Mouse (Mus musculus) forebrain, embryonic 11.5 days (tissue): ENCODE data around the gene Hspb2. TPM values are rescaled to one million over a fixed set of nuclear protein-coding genes. Genes with fewer than 3 reads are reported as not detected.

Source experiments
- ATAC-seq: fragments of 200-750 bp; cut with Nextera tagmentation; replicated peaks from 2 replicates; pipeline ENCODE4 v1.8.0; 2017; ENCODE audit warnings: moderate TSS enrichment; ENCODE audit not compliant: low FRiP score
- DNase-seq: peaks from one replicate; pipeline ENCODE4 v3.0.0-alpha.2; 2017; ENCODE audit warnings: low spot score
- H3K27ac ChIP-seq: fragments of 300-500 bp; sonication (generic); 2 replicates; pipeline ENCODE4 v1.5.1; 2014; ENCODE audit warnings: low read depth, low read length
- H3K27me3 ChIP-seq: fragments of 300-500 bp; sonication (generic); 2 replicates; pipeline ENCODE4 v1.6.1; 2014; ENCODE audit warnings: mild to moderate bottlenecking, low read length, mixed read lengths; ENCODE audit not compliant: control insufficient read depth, insufficient read depth
- H3K36me3 ChIP-seq: fragments of 300-500 bp; sonication (generic); 2 replicates; pipeline ENCODE4 v1.6.1; 2014; ENCODE audit warnings: mild to moderate bottlenecking, low read length, moderate library complexity, mixed read lengths; ENCODE audit not compliant: control insufficient read depth, insufficient read depth
- H3K4me1 ChIP-seq: fragments of 300-500 bp; sonication (generic); replicated peaks from 2 replicates; pipeline ENCODE4 v1.6.1; 2014; ENCODE audit warnings: low read length, mixed read lengths; ENCODE audit not compliant: control insufficient read depth, insufficient read depth
- H3K4me2 ChIP-seq: fragments of 300-500 bp; sonication (generic); 2 replicates; pipeline ENCODE4 v1.6.1; 2014; ENCODE audit warnings: low read depth, mild to moderate bottlenecking, low read length, moderate library complexity, mixed read lengths; ENCODE audit not compliant: severe bottlenecking
- H3K4me3 ChIP-seq: fragments of 300-500 bp; sonication (generic); 2 replicates; pipeline ENCODE4 v1.5.1; 2014; ENCODE audit warnings: low read depth, low read length
- H3K9ac ChIP-seq: fragments of 300-500 bp; sonication (generic); 2 replicates; pipeline ENCODE4 v1.6.1; 2014; ENCODE audit warnings: low read length
- H3K9me3 ChIP-seq: fragments of 300-500 bp; sonication (generic); 2 replicates; pipeline ENCODE4 v1.6.1; 2016; ENCODE audit warnings: low read length, mixed read lengths; ENCODE audit not compliant: control insufficient read depth
- WGBS: fragments of 180-500 bp; shearing (Covaris S2); extraction: QIAGEN DNeasy Blood & Tissue Kit; methylation state at CpG from one replicate; pipeline ENCODE4 v1.1.7; 2014; 5-methylcytosine and 5-hydroxymethylcytosine counted together
- polyA plus RNA-seq: library from polyadenylated mRNA; unstranded; fragments of >200 nt; fragmentation: Nextera tagmentation; extraction: Ambion mirVana; gene quantifications from 2 replicates; pipeline ENCODE4 v1.2.1, GENCODE M21; 2014

Gene Hspb2
- polyA plus RNA-seq, 1 experiment from 2014 or later = not detected

DNA sequence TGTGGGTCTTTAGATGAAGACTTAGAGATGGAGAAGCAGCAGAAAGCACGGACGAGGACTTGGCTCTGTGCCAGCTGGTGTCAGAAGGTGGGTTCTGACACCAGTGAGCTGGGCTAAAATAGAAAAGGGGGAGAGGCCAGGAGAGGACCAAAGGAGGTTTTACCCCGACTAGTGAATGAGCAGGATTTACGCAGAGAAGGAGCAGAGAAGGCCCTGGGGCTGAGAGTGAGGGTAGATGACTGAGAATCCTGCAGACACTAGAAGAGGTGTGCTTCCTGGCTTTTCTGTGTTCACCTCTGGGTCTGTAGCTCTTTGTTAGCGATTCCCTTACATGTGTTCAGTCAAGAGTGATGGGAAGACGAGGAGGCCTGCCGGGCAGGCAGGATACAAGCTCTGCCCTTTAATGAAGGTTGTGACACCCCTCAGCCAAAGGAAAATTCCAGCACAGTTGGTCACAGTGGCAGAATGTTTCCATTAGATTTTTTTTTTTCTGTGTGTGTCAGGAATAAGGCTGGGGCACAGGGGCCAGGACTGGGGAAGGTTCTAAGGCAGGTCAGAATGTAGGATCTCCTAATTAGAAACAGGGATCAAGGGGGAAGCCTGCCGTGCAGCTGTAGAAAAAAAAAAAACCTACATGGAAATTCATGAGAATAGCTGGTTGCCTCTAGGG is 26.1 kb downstream of the Hspb2 start:
- Histone ChIP-seq H3K27me3 (no peaks in the 10 kb centered on the region), H3K36me3 (no peaks in the 10 kb centered on the region), H3K4me1 (peaks cover 16% of the 10 kb centered on the region), H3K27ac (peak overlapping the region; percentile 0), H3K9ac (peak overlapping the region; percentile 20; the same call in 1 of the 2 replicates), H3K4me3 (peak overlapping the region; percentile 9; the same call in 1 of the 2 replicates), H3K4me2 (peak overlapping the region; percentile 89; the same call in 1 of the 2 replicates), H3K9me3 (no peaks in the 10 kb centered on the region)
- ATAC-seq (no peak), DNase-seq (no peak)
- 28% methylated on average over 8 of the region's 8 CpGs for WGBS

DNA sequence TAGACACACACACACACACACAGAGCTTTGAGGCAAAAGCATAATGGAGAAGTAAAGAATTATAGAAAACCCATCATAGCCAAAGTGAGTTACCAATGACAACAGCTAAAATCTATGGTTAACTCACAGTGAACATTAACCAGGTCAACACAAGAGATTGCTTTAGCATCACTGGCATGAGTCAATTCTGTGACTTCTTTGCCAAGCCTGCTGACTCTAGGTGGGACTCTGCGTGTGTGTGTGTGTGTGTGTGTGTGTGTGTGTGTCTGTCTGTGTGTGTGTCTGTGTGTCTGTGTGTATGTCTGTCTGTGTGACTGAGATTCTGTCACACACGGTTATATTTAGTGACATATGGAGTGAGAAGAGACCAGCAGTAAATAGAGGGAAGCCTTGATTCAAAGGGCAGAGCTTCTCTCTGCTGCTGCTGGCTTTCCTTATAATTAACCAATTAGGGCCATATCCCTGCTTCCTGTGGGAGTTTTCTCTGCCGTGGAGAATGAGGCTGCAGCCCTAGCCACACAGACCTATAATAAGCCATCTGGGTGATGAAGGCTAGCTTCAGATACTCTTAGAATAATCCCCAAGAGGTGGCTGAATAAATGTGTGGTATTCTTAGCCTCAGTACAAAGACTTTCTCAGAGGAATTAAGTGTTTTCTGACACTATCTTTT is 27.4 kb downstream of the Hspb2 start:
- no peaks in the 10 kb centered on the region for H3K9me3 ChIP-seq
- ATAC-seq (no peak), DNase-seq (no peak)
- H3K9ac ChIP-seq = no peak overlapping the region
- 49% methylated on average over 3 of the region's 3 CpGs for WGBS
- H3K36me3 ChIP-seq = no peaks in the 10 kb centered on the region
- no peak overlapping the region for H3K4me3 ChIP-seq
- peaks cover 16% of the 10 kb centered on the region for H3K4me1 ChIP-seq
- no peaks in the 10 kb centered on the region for H3K27me3 ChIP-seq
- H3K4me2 ChIP-seq = no peak overlapping the region
- H3K27ac ChIP-seq = 0 out of 2 replicates have a peak overlapping the region, but pooled peaks have one; percentile 0

DNA sequence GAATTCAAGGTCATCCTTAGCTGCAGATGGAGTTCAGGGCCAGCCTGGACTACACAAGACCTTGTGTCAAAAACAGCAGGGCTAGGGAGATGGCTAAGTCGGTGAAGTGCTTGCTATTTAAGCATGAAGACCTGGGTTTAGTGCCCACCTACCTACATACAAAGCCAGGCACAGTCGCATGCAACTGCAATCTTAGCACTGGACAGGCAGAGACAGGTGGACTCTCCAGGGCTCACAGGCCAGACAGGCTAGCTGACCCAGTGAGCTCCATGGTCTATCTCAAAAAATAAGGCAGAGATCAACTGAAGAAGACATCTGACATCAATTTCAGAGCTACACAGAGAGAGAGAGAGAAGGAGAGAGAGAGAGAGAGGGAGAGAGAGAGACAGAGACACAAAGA is 28.0 kb downstream of the Hspb2 start:
- 87% methylated on average over 2 of the region's 2 CpGs for WGBS
- Histone ChIP-seq H3K4me3 (no peak overlapping the region), H3K27me3 (no peaks in the 10 kb centered on the region), H3K9ac (no peak overlapping the region), H3K9me3 (no peaks in the 10 kb centered on the region), H3K4me2 (no peak overlapping the region), H3K27ac (no peak overlapping the region), H3K36me3 (no peaks in the 10 kb centered on the region), H3K4me1 (peaks cover 16% of the 10 kb centered on the region)
- no peak for DNase-seq
- no peak for ATAC-seq

DNA sequence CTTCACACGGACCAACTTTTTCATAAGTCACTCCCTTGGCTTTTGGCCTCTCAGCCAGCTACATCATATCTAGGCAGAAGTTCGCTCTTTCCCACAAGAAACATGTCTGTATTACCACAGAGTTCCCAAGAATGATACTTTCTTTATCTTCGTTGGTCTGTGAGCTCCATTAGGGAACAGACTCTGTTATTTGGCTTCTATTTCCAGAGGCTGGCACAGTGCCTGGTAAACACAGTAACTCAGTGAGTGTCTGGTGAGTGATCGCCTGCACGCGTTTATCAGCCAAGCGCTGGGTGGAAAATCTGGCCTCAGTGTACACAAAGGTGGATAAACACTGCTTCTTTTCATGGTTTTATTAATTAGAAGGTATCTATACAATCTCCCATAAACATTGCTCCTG is 28.7 kb downstream of the Hspb2 start:
- Histone ChIP-seq H3K27me3 (no peaks in the 10 kb centered on the region), H3K27ac (no peak overlapping the region), H3K9me3 (no peaks in the 10 kb centered on the region), H3K4me3 (no peak overlapping the region), H3K36me3 (no peaks in the 10 kb centered on the region), H3K9ac (no peak overlapping the region), H3K4me1 (peaks cover 16% of the 10 kb centered on the region), H3K4me2 (no peak overlapping the region)
- no peak for DNase-seq
- 86% methylated on average over 7 of the region's 7 CpGs for WGBS
- no peak for ATAC-seq

DNA sequence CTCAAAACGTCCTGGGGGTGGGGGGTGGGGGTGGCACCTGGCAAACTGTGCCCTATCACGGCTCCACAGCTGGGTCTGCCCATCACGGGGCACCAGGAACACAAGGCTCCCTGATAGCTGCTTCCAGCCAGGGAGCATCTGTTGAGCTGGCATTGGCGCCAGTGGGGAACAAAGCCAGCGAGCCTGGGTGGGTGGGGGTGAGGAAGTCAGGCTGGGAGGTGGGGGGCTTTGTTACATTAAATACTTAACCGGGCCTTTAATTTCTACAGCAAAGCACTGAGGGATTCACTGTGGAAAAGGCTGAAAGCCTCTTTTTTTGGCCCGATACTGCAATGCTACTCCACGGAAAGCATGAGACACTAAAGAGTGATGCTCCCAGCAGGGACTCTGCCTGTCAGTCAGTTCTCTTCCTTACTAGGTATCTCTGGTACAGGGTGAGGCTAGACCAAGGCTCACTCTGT is 29.7 kb downstream of the Hspb2 start:
- Histone ChIP-seq H3K27me3 (no peaks in the 10 kb centered on the region), H3K9me3 (no peaks in the 10 kb centered on the region), H3K4me3 (no peak overlapping the region), H3K36me3 (no peaks in the 10 kb centered on the region), H3K9ac (no peak overlapping the region), H3K4me1 (peaks cover 16% of the 10 kb centered on the region), H3K4me2 (no peak overlapping the region), H3K27ac (no peak overlapping the region)
- ATAC-seq = no peak
- DNase-seq = no peak
- 62% methylated on average over 8 of the region's 8 CpGs for WGBS

DNA sequence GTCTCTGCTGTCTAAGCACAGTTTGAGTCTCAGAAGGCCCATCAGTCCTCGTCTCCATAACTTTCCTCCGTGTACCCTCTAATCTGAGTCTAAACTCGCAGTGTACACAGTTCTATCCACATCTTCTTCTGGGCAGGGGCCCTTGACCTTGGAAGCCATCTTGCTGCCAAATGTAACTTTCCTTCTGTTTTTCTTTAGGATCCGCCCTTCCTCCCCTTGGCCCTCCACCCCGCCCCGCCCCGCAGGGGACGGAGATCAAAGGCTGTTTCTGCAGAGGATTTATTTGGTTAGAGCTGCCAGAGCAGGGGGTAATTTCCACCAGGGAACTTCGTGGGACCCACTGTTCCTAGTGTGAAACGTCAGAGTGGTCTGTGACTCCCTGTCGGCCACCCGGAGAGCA is 31.1 kb downstream of the Hspb2 start:
- no peak overlapping the region for H3K9ac ChIP-seq
- no peak overlapping the region for H3K4me2 ChIP-seq
- WGBS = 48% methylated on average over 12 of the region's 12 CpGs
- H3K27ac ChIP-seq = no peak overlapping the region
- H3K36me3 ChIP-seq = no peaks in the 10 kb centered on the region
- no peaks in the 10 kb centered on the region for H3K27me3 ChIP-seq
- ATAC-seq = no peak
- no peak overlapping the region for H3K4me3 ChIP-seq
- peaks cover 8% of the 10 kb centered on the region for H3K4me1 ChIP-seq
- DNase-seq = no peak
- no peaks in the 10 kb centered on the region for H3K9me3 ChIP-seq

DNA sequence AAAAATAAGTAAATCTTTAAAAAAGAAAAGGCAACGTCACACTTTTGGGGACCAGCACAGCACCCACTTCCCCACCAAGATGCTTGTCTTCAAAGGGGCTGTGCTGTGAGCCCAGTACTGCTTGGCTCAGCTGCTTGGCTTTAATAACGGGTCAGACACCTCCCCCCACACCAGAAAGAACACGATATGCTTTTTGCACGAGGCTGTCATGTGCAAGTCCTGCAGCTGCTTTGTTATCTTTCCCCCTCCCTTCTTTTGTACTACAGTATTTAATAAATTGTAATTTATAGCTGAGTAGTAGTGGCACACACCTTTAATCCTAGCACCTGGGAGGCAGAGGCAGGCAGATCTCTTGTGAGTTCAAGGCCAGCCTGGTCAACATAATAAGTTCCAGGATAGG is 33.3 kb downstream of the Hspb2 start:
- H3K4me3 ChIP-seq = no peak overlapping the region
- no peak for DNase-seq
- no peak overlapping the region for H3K9ac ChIP-seq
- no peaks in the 10 kb centered on the region for H3K36me3 ChIP-seq
- no peak overlapping the region for H3K27ac ChIP-seq
- H3K9me3 ChIP-seq = no peaks in the 10 kb centered on the region
- H3K4me2 ChIP-seq = no peak overlapping the region
- no peaks in the 10 kb centered on the region for H3K27me3 ChIP-seq
- 0 out of 2 replicates have a peak, but pooled peaks cover 2% of the 10 kb centered on the region for H3K4me1 ChIP-seq
- WGBS = 87% methylated on average over 4 of the region's 4 CpGs
- ATAC-seq = no peak

DNA sequence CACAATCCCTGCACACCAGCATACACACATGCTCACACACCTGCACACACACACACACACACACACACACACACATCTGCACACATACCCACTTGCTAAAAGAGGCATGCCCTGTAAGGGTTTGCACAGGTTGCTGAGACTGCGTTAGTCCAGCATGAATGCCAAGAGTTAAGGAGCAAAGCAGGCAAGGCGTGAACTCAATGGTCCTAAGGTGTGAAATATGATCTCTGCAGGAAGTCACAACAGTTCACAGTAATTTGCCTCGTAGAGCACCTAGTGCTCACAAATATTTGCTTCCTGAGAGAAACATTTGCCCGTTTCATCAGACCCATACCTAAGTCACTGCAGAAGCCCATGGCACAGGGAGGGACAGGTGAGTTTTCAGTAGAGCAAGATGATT is 38.0 kb downstream of the Hspb2 start:
- H3K9me3 ChIP-seq = no peaks in the 10 kb centered on the region
- no peak for DNase-seq
- no peak overlapping the region for H3K4me3 ChIP-seq
- H3K4me2 ChIP-seq = no peak overlapping the region
- no peak for ATAC-seq
- no peak overlapping the region for H3K27ac ChIP-seq
- no peaks in the 10 kb centered on the region for H3K36me3 ChIP-seq
- no peaks in the 10 kb centered on the region for H3K4me1 ChIP-seq
- H3K27me3 ChIP-seq = no peaks in the 10 kb centered on the region
- WGBS = 69% methylated on average over 4 of the region's 4 CpGs
- no peak overlapping the region for H3K9ac ChIP-seq

DNA sequence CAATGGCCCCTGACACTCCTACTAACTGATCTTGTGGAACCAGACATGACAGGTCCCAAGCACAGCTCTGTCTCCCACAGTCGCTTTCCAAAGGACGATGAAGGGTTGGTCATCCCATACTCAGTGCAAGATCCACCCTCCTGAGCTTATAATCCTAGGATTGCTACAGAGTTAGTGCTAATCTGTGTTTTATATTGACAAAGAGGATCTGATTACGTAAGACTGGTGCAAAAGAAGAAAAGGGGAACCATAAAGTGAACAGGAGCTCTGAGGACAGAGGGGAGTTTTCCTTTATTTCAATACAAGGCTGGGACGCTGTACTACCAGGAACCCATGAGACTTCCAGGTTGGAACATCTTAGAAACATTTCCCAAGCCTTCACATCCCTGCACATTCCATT is 40.8 kb downstream of the Hspb2 start:
- H3K27me3 ChIP-seq = no peaks in the 10 kb centered on the region
- no peak overlapping the region for H3K9ac ChIP-seq
- H3K4me2 ChIP-seq = no peak overlapping the region
- no peaks in the 10 kb centered on the region for H3K9me3 ChIP-seq
- H3K27ac ChIP-seq = no peak overlapping the region
- no peaks in the 10 kb centered on the region for H3K36me3 ChIP-seq
- no peaks in the 10 kb centered on the region for H3K4me1 ChIP-seq
- 91% methylated on average over 4 of the region's 4 CpGs for WGBS
- no peak for ATAC-seq
- DNase-seq = no peak
- H3K4me3 ChIP-seq = no peak overlapping the region
